Mouse (Mus musculus): ENCODE data around the gene Icosl. TPM values are rescaled to one million over a fixed set of nuclear protein-coding genes. Genes with fewer than 3 reads are reported as not detected.
"Not testable (repeated sequence)": the region's sequence is repeated elsewhere in the genome, so short reads cannot be mapped to it uniquely, and the experiment has no call there.

Gene Icosl
- polyA plus RNA-seq, 1 experiment from 2014 or later = 5.3 TPM

DNA sequence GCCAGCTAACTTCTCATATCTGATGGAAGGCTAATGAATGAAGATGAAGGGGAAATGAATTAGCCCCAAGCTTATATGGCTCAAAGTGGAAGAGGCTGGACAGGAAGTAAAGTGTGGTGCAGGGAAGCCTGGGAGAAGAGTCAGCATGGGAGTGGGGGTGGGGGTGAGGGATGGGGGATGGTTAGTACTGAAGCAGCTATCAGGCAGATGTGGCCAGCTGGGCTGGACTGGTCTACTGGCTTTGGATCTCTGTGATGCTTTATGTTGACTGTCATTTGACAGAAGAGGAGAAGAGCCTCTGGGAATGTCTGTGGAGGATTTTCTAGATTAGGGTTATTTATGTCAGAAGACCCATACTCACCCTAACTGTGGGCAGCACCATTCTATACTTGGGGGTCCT, 26.1 kb downstream of the Icosl start:
- H3K36me3 ChIP-seq = no peaks in the 10 kb centered on the region
- H3K4me2 ChIP-seq (replicated peaks) = no peak overlapping the region
- no peak overlapping the region for H3K27ac ChIP-seq (replicated peaks)
- no peaks in the 10 kb centered on the region for H3K9me3 ChIP-seq (replicated peaks)
- no peak overlapping the region for H3K4me3 ChIP-seq (replicated peaks)
- H3K9ac ChIP-seq = no peak overlapping the region
- ATAC-seq (ENCODE audit: insufficient number of reproducible peaks, low FRiP score, low TSS enrichment, low read depth) = no peak
- no peaks in the 10 kb centered on the region for H3K27me3 ChIP-seq
- no peaks in the 10 kb centered on the region for H3K4me1 ChIP-seq

- WGBS = 82% methylated on average over 5 of the region's 5 CpGs
- Histone ChIP-seq H3K9me3 (replicated peaks) (no peaks in the 10 kb centered on the region), H3K27me3 (no peaks in the 10 kb centered on the region), H3K4me3 (replicated peaks) (no peak overlapping the region), H3K4me1 (peaks cover 5% of the 10 kb centered on the region; the same call in 1 of the 2 replicates), H3K4me2 (replicated peaks) (no peak overlapping the region), H3K27ac (replicated peaks) (no peak overlapping the region), H3K9ac (no peak overlapping the region), H3K36me3 (no peaks in the 10 kb centered on the region)
- ATAC-seq (ENCODE audit: insufficient number of reproducible peaks, low FRiP score, low TSS enrichment, low read depth) = no peak
These were observed 27.1 kb downstream of the Icosl start for GRCm38 (mm10) chr10:78095954-78096931.

DNA sequence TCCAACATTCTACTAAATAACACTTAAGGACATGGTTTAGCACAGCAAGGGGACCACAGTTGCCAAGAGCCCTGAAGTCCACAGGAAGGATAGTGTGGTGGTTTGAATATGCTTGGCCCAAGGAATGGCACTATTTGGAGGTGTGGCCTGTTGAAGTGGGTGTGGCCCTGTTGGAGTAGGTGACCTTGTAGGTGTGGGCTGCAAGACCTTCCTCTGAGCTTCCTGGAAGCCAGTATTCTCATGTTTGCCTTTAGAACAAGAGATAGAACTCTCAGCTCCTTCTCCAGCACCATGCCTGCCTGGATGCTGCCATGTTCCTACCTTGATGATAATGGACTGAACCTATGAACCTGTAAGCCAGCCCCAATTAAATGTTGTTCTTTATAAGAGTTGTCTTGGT, 30.8 kb downstream of the Icosl start:
- not testable (repeated sequence) for ATAC-seq (ENCODE audit: insufficient number of reproducible peaks, low FRiP score, low TSS enrichment, low read depth); H3K36me3 ChIP-seq; H3K4me3 ChIP-seq (replicated peaks); H3K9me3 ChIP-seq (replicated peaks); H3K4me2 ChIP-seq (replicated peaks); H3K4me1 ChIP-seq; H3K27ac ChIP-seq (replicated peaks); H3K9ac ChIP-seq; H3K27me3 ChIP-seq

GRCm38 (mm10) chr10:78100989-78101780, 32.1 kb downstream of the Icosl start:
- ATAC-seq (ENCODE audit: insufficient number of reproducible peaks, low FRiP score, low TSS enrichment, low read depth) = no peak
- Histone ChIP-seq H3K4me3 (replicated peaks) (peak overlapping the region; percentile 21), H3K9ac (no peak overlapping the region), H3K27ac (replicated peaks) (no peak overlapping the region), H3K27me3 (no peaks in the 10 kb centered on the region), H3K36me3 (no peaks in the 10 kb centered on the region), H3K4me1 (peaks cover 8% of the 10 kb centered on the region; the same call in 1 of the 2 replicates), H3K4me2 (replicated peaks) (peak overlapping the region; percentile 42), H3K9me3 (replicated peaks) (no peaks in the 10 kb centered on the region)
- 24% methylated on average over 16 of the region's 16 CpGs for whole genome bisulfite sequencing

GRCm38 (mm10) chr10:78104555-78105490, 35.7 kb downstream of the Icosl start:
- 67% methylated on average over 11 of the region's 11 CpGs for WGBS
- Histone ChIP-seq H3K27ac (replicated peaks) (no peak overlapping the region), H3K9ac (no peak overlapping the region), H3K4me3 (replicated peaks) (no peak overlapping the region), H3K4me2 (replicated peaks) (no peak overlapping the region), H3K4me1 (peaks cover 8% of the 10 kb centered on the region; the same call in 1 of the 2 replicates), H3K27me3 (no peaks in the 10 kb centered on the region), H3K9me3 (replicated peaks) (no peaks in the 10 kb centered on the region), H3K36me3 (no peaks in the 10 kb centered on the region)
- ATAC-seq (ENCODE audit: insufficient number of reproducible peaks, low FRiP score, low TSS enrichment, low read depth) = no peak

DNA sequence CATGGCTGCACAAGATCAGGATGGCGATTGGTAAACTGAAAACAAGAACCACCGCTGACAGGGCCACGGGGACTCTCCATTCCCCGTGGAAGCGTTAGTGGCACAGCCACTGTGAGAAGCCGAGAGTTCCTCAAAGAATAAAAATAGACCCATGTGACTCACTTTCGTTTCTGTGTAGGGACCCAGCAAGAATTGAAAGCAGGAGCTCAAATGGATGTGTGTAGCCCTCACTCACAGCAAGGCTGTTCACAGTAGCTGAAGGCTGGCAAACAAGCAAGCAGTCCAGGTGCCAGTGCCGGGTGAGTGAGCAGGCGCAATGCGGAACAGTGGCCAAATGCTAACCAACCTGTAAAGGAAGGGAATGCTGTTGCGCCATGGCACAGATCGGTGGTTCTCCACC, 36.4 kb downstream of the Icosl start:
- no peak for ATAC-seq (ENCODE audit: insufficient number of reproducible peaks, low FRiP score, low TSS enrichment, low read depth)
- Histone ChIP-seq H3K27ac (replicated peaks) (no peak overlapping the region), H3K36me3 (no peaks in the 10 kb centered on the region), H3K4me1 (peaks cover 8% of the 10 kb centered on the region; the same call in 1 of the 2 replicates), H3K4me3 (replicated peaks) (no peak overlapping the region), H3K9ac (no peak overlapping the region), H3K9me3 (replicated peaks) (no peaks in the 10 kb centered on the region), H3K27me3 (no peaks in the 10 kb centered on the region), H3K4me2 (replicated peaks) (no peak overlapping the region)
- WGBS = 77% methylated on average over 12 of the region's 12 CpGs

DNA sequence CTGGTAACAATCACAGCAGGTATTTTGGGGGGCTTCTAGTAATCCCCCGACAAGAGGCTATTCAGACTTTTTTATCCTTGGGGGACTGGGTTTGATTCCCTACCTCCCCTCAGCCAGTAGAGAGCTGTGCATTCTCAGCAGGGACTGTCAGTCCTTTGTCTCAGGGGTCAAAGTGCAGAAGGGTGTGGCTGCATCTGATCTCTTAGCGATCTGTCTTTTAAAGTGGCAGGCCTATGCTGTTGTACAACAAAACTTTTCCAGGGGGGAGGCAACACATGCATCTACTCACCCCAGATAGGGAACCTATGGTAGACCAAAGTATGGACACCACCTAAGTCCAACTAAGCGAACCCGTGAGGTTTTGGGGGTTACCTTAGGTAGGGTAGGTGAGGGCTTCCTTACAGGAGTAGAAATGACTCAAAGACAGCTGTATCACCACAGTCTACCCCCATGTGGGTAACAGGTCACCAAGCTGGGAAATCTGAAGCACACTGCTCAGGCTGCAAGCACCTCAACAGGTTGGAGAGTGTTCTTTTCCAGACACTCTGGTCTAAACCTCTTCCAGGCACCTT, 45.5 kb downstream of the Icosl start:
- Histone ChIP-seq H3K9me3 (replicated peaks) (no peaks in the 10 kb centered on the region), H3K4me2 (replicated peaks) (no peak overlapping the region), H3K4me1 (no peaks in the 10 kb centered on the region), H3K27ac (replicated peaks) (no peak overlapping the region), H3K4me3 (replicated peaks) (no peak overlapping the region), H3K27me3 (no peaks in the 10 kb centered on the region), H3K36me3 (no peaks in the 10 kb centered on the region), H3K9ac (no peak overlapping the region)
- ATAC-seq (ENCODE audit: insufficient number of reproducible peaks, low FRiP score, low TSS enrichment, low read depth) = no peak
- 69% methylated on average over 4 of the region's 4 CpGs for WGBS

DNA sequence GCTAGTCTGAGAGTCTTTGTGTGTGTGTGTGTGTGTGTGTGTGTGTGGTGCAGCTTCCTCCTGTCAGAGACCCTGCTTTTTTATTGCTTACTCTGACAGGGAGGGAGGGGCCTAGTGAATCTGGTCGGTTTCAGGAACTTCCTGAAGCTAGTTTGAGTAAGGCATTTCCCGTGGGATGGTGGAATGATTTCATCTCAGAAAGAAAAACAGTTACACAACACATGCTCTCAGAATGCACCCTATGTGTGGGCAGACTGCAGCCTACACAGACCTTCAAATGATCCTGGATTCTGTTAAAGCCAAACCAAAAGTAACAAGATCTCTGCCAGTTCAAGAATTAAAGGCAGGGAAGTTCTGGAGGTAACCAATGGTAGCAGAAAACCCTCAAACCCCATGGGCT, 46.1 kb downstream of the Icosl start:
- no peaks in the 10 kb centered on the region for H3K4me1 ChIP-seq
- no peaks in the 10 kb centered on the region for H3K36me3 ChIP-seq
- H3K27ac ChIP-seq (replicated peaks) = no peak overlapping the region
- H3K4me3 ChIP-seq (replicated peaks) = no peak overlapping the region
- ATAC-seq (ENCODE audit: insufficient number of reproducible peaks, low FRiP score, low TSS enrichment, low read depth) = no peak
- H3K9ac ChIP-seq = no peak overlapping the region
- no peaks in the 10 kb centered on the region for H3K9me3 ChIP-seq (replicated peaks)
- no peaks in the 10 kb centered on the region for H3K27me3 ChIP-seq
- WGBS = 78% methylated on average over 2 of the region's 2 CpGs
- no peak overlapping the region for H3K4me2 ChIP-seq (replicated peaks)

DNA sequence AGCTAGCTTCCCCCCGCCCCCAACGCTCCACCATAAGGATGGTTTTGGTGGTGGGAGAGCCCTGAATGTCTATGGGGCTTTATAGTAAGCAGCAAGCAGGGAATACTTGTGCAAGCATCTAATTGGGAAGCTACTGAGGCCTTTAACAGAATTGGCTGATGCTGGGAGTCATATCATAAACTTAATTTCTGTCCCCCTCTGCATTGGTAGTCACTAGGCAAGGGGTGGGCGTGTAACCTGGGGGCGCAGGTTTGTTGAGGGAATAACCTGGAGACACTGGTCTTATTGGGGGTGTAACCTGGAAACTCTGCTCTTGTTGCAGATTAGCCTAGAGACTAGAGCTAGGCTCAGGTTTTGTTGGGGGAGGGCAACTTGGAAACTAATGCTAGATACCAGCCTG, 50.3 kb downstream of the Icosl start:
- no peaks in the 10 kb centered on the region for H3K27me3 ChIP-seq
- H3K9me3 ChIP-seq (replicated peaks) = no peaks in the 10 kb centered on the region
- no peak overlapping the region for H3K4me3 ChIP-seq (replicated peaks)
- no peak overlapping the region for H3K9ac ChIP-seq
- peaks cover 2% of the 10 kb centered on the region; the same call in 1 of the 2 replicates for H3K4me1 ChIP-seq
- ATAC-seq (ENCODE audit: insufficient number of reproducible peaks, low FRiP score, low TSS enrichment, low read depth) = no peak
- no peaks in the 10 kb centered on the region for H3K36me3 ChIP-seq
- no peak overlapping the region for H3K27ac ChIP-seq (replicated peaks)
- 91% methylated on average over 4 of the region's 4 CpGs for WGBS
- H3K4me2 ChIP-seq (replicated peaks) = no peak overlapping the region

- not testable (repeated sequence) for ATAC-seq (ENCODE audit: insufficient number of reproducible peaks, low FRiP score, low TSS enrichment, low read depth); H3K9me3 ChIP-seq (replicated peaks); H3K4me2 ChIP-seq (replicated peaks); H3K27me3 ChIP-seq; H3K4me3 ChIP-seq (replicated peaks); H3K36me3 ChIP-seq; H3K9ac ChIP-seq; H3K27ac ChIP-seq (replicated peaks)
- H3K4me1 ChIP-seq = peaks cover 12% of the 10 kb centered on the region
- WGBS = 56% methylated on average over 6 of the region's 6 CpGs
These were observed 55.0 kb downstream of the Icosl start for GRCm38 (mm10) chr10:78124137-78124536.

All from embryonic facial prominence, embryonic 15.5 days (tissue).